Mouse (Mus musculus): Measurements from ENCODE around the gene Sppl2b. TPM values are rescaled to one million over a fixed set of nuclear protein-coding genes. Genes with fewer than 3 reads are reported as not detected.

The Sppl2b gene
- polyA plus RNA-seq, 1 experiment from 2014 or later = 17.7 TPM

- TF ChIP-seq EP300 (optimal IDR thresholded peaks at IDR 0.05) (no peak), CTCF (IDR thresholded peaks at IDR 0.05; ENCODE audit: low read depth) (peak; percentile 71)
- Histone ChIP-seq H3K4me1 (replicated peaks; ENCODE audit: control insufficient read depth, insufficient read depth) (no peaks in the 10 kb centered on the region), H3K4me3 (ENCODE audit: low read depth, low read length) (no peak overlapping the region), H3K9ac (ENCODE audit: low read length) (no peak overlapping the region), H3K36me3 (ENCODE audit: control insufficient read depth, insufficient read depth, low read length) (no peaks in the 10 kb centered on the region), H3K4me2 (replicated peaks; ENCODE audit: low read depth) (no peak overlapping the region), H3K27me3 (ENCODE audit: control insufficient read depth, insufficient read depth, low read length) (no peaks in the 10 kb centered on the region), H3K9me3 (ENCODE audit: control insufficient read depth, low read length) (no peaks in the 10 kb centered on the region), H3K27ac (replicated peaks) (no peak overlapping the region)
- ATAC-seq (ENCODE audit: low FRiP score, low TSS enrichment) (no peak), DNase-seq (ENCODE audit: low spot score) (no peak)
- WGBS = 39% methylated on average over 2 of the region's 2 CpGs
These were observed 33.1 kb upstream of the Sppl2b start for GRCm38 (mm10) chr10:80821991-80822390.

DNA sequence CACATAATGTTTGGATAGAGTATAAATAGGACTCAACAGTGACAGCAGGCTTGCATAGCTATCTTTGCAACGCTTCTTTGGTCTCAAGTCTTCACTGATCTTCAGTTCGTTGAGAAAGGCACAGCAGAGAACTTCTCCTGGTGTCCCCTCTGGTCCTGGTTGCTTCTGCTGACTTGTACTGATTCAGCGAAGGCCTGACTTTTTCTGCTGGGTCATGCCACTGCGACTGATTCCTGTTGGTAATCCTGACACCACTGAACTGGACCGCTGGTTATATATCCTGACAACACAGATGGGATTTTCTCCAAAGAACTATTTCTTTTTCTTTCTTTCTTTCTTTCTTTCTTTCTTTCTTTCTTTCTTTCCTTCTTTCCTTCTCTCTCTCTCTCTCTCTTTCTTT lies 32.5 kb upstream of the Sppl2b start:
- Histone ChIP-seq H3K27ac (replicated peaks) (no peak overlapping the region), H3K27me3 (ENCODE audit: control insufficient read depth, insufficient read depth, low read length) (no peaks in the 10 kb centered on the region), H3K4me3 (ENCODE audit: low read depth, low read length) (no peak overlapping the region), H3K9ac (ENCODE audit: low read length) (no peak overlapping the region), H3K36me3 (ENCODE audit: control insufficient read depth, insufficient read depth, low read length) (no peaks in the 10 kb centered on the region), H3K4me1 (replicated peaks; ENCODE audit: control insufficient read depth, insufficient read depth) (no peaks in the 10 kb centered on the region), H3K9me3 (ENCODE audit: control insufficient read depth, low read length) (no peaks in the 10 kb centered on the region), H3K4me2 (replicated peaks; ENCODE audit: low read depth) (no peak overlapping the region)
- TF ChIP-seq EP300 (optimal IDR thresholded peaks at IDR 0.05) (no peak), CTCF (IDR thresholded peaks at IDR 0.05; ENCODE audit: low read depth) (no peak)
- ATAC-seq (ENCODE audit: low FRiP score, low TSS enrichment) (no peak), DNase-seq (ENCODE audit: low spot score) (no peak)
- 82% methylated on average over 5 of the region's 5 CpGs for WGBS

DNA sequence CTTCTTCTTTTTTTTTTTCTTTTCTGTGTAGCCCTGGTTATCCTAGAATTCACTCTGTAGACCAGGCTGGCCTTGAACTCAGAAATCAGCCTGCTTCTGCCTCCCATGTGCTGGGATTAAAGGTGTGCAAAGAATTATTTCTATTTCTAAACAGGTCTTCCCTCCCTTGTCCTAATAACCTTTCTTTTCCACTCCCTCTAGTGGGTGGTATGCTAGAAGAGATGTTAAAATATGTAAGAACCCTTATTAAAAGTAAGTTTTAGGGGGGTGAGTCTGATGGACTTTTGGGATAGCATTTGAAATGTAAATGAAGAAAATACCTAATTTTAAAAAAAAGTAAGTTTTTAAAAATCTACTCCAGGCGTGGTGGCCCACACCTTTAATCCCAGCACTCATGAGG lies 31.8 kb upstream of the Sppl2b start:
- 90% methylated on average over 1 of the region's 1 CpGs for WGBS
- DNase-seq (ENCODE audit: low spot score) (no peak), ATAC-seq (ENCODE audit: low FRiP score, low TSS enrichment) (no peak)
- Histone ChIP-seq H3K9ac (ENCODE audit: low read length) (no peak overlapping the region), H3K27me3 (ENCODE audit: control insufficient read depth, insufficient read depth, low read length) (no peaks in the 10 kb centered on the region), H3K27ac (replicated peaks) (no peak overlapping the region), H3K36me3 (ENCODE audit: control insufficient read depth, insufficient read depth, low read length) (no peaks in the 10 kb centered on the region), H3K4me3 (ENCODE audit: low read depth, low read length) (no peak overlapping the region), H3K9me3 (ENCODE audit: control insufficient read depth, low read length) (no peaks in the 10 kb centered on the region), H3K4me2 (replicated peaks; ENCODE audit: low read depth) (no peak overlapping the region), H3K4me1 (replicated peaks; ENCODE audit: control insufficient read depth, insufficient read depth) (peaks cover 3% of the 10 kb centered on the region; the same call in 1 of the 2 replicates)
- TF ChIP-seq CTCF (IDR thresholded peaks at IDR 0.05; ENCODE audit: low read depth) (peak; percentile 34), EP300 (optimal IDR thresholded peaks at IDR 0.05) (no peak)

DNA sequence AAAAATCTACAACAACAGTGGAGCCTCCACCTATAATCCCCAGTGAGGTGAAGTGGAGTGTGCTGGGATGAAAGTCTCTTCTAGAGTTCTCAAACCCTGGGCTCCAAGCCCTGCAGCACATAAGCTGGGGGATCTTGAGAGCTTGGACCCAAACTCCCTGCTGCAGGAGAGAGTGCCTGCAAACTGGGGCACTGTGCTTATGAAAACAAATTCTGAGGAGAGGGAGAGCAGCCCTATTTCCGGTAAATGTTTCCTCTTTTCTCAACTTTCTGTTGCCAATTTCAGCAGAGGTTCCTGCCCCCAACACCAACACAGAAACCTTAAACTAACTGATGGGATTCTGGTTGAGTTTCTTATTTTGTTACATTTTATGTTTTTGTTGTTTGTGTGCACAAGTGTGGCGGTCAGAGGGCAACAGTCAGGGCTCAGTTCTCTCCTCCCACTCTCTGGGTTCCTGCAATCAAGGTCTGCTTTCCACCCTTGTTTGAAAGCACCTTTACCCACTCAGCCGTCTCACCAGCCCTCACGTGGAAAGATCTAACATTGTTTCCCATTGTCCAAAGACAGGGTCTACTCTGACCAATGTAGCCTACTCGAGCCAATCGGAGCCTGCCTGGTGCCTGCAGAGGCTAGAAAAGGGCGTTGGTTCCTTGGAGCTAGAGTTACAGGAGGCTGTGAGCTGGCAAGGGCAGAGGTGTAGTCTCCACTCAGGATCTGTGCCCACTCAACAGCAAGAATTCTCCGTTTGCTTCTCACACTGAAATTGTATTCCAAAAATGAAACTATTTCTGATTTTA lies 31.0 kb upstream of the Sppl2b start:
- H3K27ac ChIP-seq (replicated peaks) = peak overlapping the region; percentile 13; the same call in 1 of the 2 replicates

DNA sequence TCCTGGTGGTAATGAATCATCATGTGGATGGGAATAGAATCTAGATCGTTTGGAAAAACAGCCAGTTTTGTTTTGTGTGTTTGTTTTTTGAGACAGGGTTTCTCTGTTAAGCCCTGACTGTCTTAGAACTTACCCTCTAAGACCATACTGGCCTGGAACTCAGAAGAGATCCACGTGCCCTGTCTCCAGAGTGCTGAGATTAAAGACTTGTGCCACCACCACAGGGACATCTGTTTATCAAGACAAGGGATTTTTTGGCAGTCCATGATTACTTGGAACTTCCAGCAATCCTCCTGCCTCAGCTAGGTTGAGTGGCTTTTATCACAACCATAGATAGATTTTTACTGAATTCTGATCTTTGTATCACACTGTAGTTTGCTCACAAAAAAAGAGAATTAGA lies 30.2 kb upstream of the Sppl2b start:
- no peak overlapping the region for H3K9ac ChIP-seq (ENCODE audit: low read length)
- H3K9me3 ChIP-seq (ENCODE audit: control insufficient read depth, low read length) = no peaks in the 10 kb centered on the region
- DNase-seq (ENCODE audit: low spot score) (no peak), ATAC-seq (ENCODE audit: low FRiP score, low TSS enrichment) (no peak)
- H3K4me3 ChIP-seq (ENCODE audit: low read depth, low read length) = no peak overlapping the region
- H3K27ac ChIP-seq (replicated peaks) = no peak overlapping the region
- no peaks in the 10 kb centered on the region for H3K36me3 ChIP-seq (ENCODE audit: control insufficient read depth, insufficient read depth, low read length)
- H3K4me1 ChIP-seq (replicated peaks; ENCODE audit: control insufficient read depth, insufficient read depth) = peaks cover 3% of the 10 kb centered on the region; the same call in 1 of the 2 replicates
- 63% methylated on average over 2 of the region's 2 CpGs for WGBS
- TF ChIP-seq EP300 (optimal IDR thresholded peaks at IDR 0.05) (no peak), CTCF (IDR thresholded peaks at IDR 0.05; ENCODE audit: low read depth) (no peak)
- H3K27me3 ChIP-seq (ENCODE audit: control insufficient read depth, insufficient read depth, low read length) = no peaks in the 10 kb centered on the region
- no peak overlapping the region for H3K4me2 ChIP-seq (replicated peaks; ENCODE audit: low read depth)

More for the DNA sequence above, 31.0 kb upstream of the Sppl2b start:
- Histone ChIP-seq H3K9ac (ENCODE audit: low read length) (no peak overlapping the region), H3K4me1 (replicated peaks; ENCODE audit: control insufficient read depth, insufficient read depth) (peaks cover 3% of the 10 kb centered on the region; the same call in 1 of the 2 replicates), H3K27me3 (ENCODE audit: control insufficient read depth, insufficient read depth, low read length) (no peaks in the 10 kb centered on the region), H3K4me2 (replicated peaks; ENCODE audit: low read depth) (no peak overlapping the region), H3K36me3 (ENCODE audit: control insufficient read depth, insufficient read depth, low read length) (no peaks in the 10 kb centered on the region), H3K4me3 (ENCODE audit: low read depth, low read length) (no peak overlapping the region), H3K9me3 (ENCODE audit: control insufficient read depth, low read length) (no peaks in the 10 kb centered on the region)
- ATAC-seq (ENCODE audit: low FRiP score, low TSS enrichment) (no peak), DNase-seq (ENCODE audit: low spot score) (no peak)
- WGBS = 53% methylated on average over 8 of the region's 8 CpGs
- no peak for TF ChIP-seq EP300 (optimal IDR thresholded peaks at IDR 0.05)
- TF ChIP-seq CTCF (IDR thresholded peaks at IDR 0.05; ENCODE audit: low read depth) = no peak

Data from stomach, postnatal 0 days (tissue).